Mouse (Mus musculus): ENCODE data around the gene Ptprb. TPM values are rescaled to one million over a fixed set of nuclear protein-coding genes. Genes with fewer than 3 reads are reported as not detected.

Ptprb gene
- total RNA-seq, 1 experiment = 0.62 TPM

- Histone ChIP-seq H3K9me3 (ENCODE audit: control insufficient read depth, insufficient read depth, low read depth, low read length) (no peaks in the 10 kb centered on the region), H3K9ac (ENCODE audit: insufficient read depth, low read depth, low read length, poor library complexity, severe bottlenecking) (no peak overlapping the region), H3K36me3 (ENCODE audit: control insufficient read depth, insufficient read depth, low read length, poor library complexity, severe bottlenecking) (no peaks in the 10 kb centered on the region), H3K4me3 (ENCODE audit: insufficient read depth in 1 of 2, low read depth in 1 of 2, low read length in 2 of 2, poor library complexity in 1 of 2, severe bottlenecking in 1 of 2) (no peak overlapping the region; a peak in 1 of 4 replicates), H3K27ac (ENCODE audit: insufficient read depth, low read depth, low read length, poor library complexity, severe bottlenecking) (no peak overlapping the region), H3K4me1 (ENCODE audit: control insufficient read depth in 2 of 2, insufficient read depth in 2 of 2, low read length in 2 of 2, poor library complexity in 1 of 2) (peaks cover 0 to 3% of the 10 kb centered on the region in 2 experiments; a peak in 1 of 4 replicates)
- in situ Hi-C loops (cut with MboI; ENCODE audit: low sequenced_read_pairs in 2 of 2, unreplicated experiment in 2 of 2) = no loop called here
- TF ChIP-seq ZC3H11A (IDR thresholded peaks at IDR 0.05; ENCODE audit: borderline replicate concordance, low read depth, low read length) (no peak), HCFC1 (IDR thresholded peaks at IDR 0.05; ENCODE audit: borderline replicate concordance, insufficient read depth, low read length) (no peak), MAFK (IDR thresholded peaks at IDR 0.05; ENCODE audit: insufficient read depth, low read depth, low read length) (no peak), CHD2 (IDR thresholded peaks at IDR 0.05; ENCODE audit: low read depth, low read length) (no peak), ZNF384 (IDR thresholded peaks at IDR 0.05; ENCODE audit: low read depth, low read length) (no peak)
- no peak for DNase-seq (ENCODE audit: low read depth, low spot score)
Observed at GRCm38 (mm10) chr10:116330961-116331510, 55.7 kb downstream of the Ptprb start.

- in situ Hi-C loops (cut with MboI; ENCODE audit: low sequenced_read_pairs in 2 of 2, unreplicated experiment in 2 of 2) = no loop called here
- Histone ChIP-seq H3K9me3 (ENCODE audit: control insufficient read depth, insufficient read depth, low read depth, low read length) (no peaks in the 10 kb centered on the region), H3K4me1 (ENCODE audit: control insufficient read depth in 2 of 2, insufficient read depth in 2 of 2, low read length in 2 of 2, poor library complexity in 1 of 2) (peaks cover 0 to 3% of the 10 kb centered on the region in 2 experiments; a peak in 1 of 4 replicates), H3K27ac (ENCODE audit: insufficient read depth, low read depth, low read length, poor library complexity, severe bottlenecking) (no peak overlapping the region), H3K9ac (ENCODE audit: insufficient read depth, low read depth, low read length, poor library complexity, severe bottlenecking) (no peak overlapping the region), H3K36me3 (ENCODE audit: control insufficient read depth, insufficient read depth, low read length, poor library complexity, severe bottlenecking) (no peaks in the 10 kb centered on the region), H3K4me3 (ENCODE audit: insufficient read depth in 1 of 2, low read depth in 1 of 2, low read length in 2 of 2, poor library complexity in 1 of 2, severe bottlenecking in 1 of 2) (no peak overlapping the region)
- DNase-seq (ENCODE audit: low read depth, low spot score) = no peak
- TF ChIP-seq ZNF384 (IDR thresholded peaks at IDR 0.05; ENCODE audit: low read depth, low read length) (no peak), ZC3H11A (IDR thresholded peaks at IDR 0.05; ENCODE audit: borderline replicate concordance, low read depth, low read length) (no peak), CHD2 (IDR thresholded peaks at IDR 0.05; ENCODE audit: low read depth, low read length) (no peak), MAFK (IDR thresholded peaks at IDR 0.05; ENCODE audit: insufficient read depth, low read depth, low read length) (no peak), HCFC1 (IDR thresholded peaks at IDR 0.05; ENCODE audit: borderline replicate concordance, insufficient read depth, low read length) (no peak)
Observed at GRCm38 (mm10) chr10:116333666-116334065, 58.3 kb downstream of the Ptprb start.

DNA sequence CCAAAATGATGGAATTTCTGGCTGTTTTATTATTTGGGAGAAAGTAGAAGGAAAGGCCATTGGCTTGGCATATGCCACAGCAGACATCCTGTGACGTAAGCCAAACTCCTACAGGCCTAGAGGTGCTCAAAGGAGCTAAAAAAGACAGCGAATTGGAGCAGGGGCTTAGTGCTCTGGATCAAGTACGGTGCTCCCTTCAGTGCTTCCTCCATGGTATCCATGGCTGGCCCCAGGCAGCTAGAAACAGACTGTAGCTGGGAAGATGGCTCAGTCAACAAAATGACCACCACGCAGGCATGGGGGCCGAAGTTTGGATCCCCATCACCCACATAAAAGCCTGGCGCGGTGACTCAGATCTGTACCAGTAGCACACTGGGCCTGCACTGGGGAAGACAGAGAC is 58.8 kb downstream of the Ptprb start:
- H3K9ac ChIP-seq (ENCODE audit: insufficient read depth, low read depth, low read length, poor library complexity, severe bottlenecking) = no peak overlapping the region
- H3K4me3 ChIP-seq (ENCODE audit: insufficient read depth in 1 of 2, low read depth in 1 of 2, low read length in 2 of 2, poor library complexity in 1 of 2, severe bottlenecking in 1 of 2) = no peak overlapping the region
- no peaks in the 10 kb centered on the region for H3K36me3 ChIP-seq (ENCODE audit: control insufficient read depth, insufficient read depth, low read length, poor library complexity, severe bottlenecking)
- in situ Hi-C loops (cut with MboI; ENCODE audit: low sequenced_read_pairs in 2 of 2, unreplicated experiment in 2 of 2) = no loop called here
- no peaks in the 10 kb centered on the region for H3K9me3 ChIP-seq (ENCODE audit: control insufficient read depth, insufficient read depth, low read depth, low read length)
- no peak for TF ChIP-seq HCFC1 (IDR thresholded peaks at IDR 0.05; ENCODE audit: borderline replicate concordance, insufficient read depth, low read length)
- TF ChIP-seq ZC3H11A (IDR thresholded peaks at IDR 0.05; ENCODE audit: borderline replicate concordance, low read depth, low read length) = no peak
- no peak for TF ChIP-seq ZNF384 (IDR thresholded peaks at IDR 0.05; ENCODE audit: low read depth, low read length)
- no peak for TF ChIP-seq MAFK (IDR thresholded peaks at IDR 0.05; ENCODE audit: insufficient read depth, low read depth, low read length)
- no peak for TF ChIP-seq CHD2 (IDR thresholded peaks at IDR 0.05; ENCODE audit: low read depth, low read length)
- no peak for DNase-seq (ENCODE audit: low read depth, low spot score)
- no peak overlapping the region for H3K27ac ChIP-seq (ENCODE audit: insufficient read depth, low read depth, low read length, poor library complexity, severe bottlenecking)
- peaks cover 0 to 3% of the 10 kb centered on the region in 2 experiments; a peak in 1 of 4 replicates for H3K4me1 ChIP-seq (ENCODE audit: control insufficient read depth in 2 of 2, insufficient read depth in 2 of 2, low read length in 2 of 2, poor library complexity in 1 of 2)

- H3K27ac ChIP-seq (ENCODE audit: insufficient read depth, low read depth, low read length, poor library complexity, severe bottlenecking) = no peak overlapping the region
- in situ Hi-C loops (cut with MboI; ENCODE audit: low sequenced_read_pairs in 2 of 2, unreplicated experiment in 2 of 2) = no loop called here
- TF ChIP-seq MAFK (IDR thresholded peaks at IDR 0.05; ENCODE audit: insufficient read depth, low read depth, low read length) = no peak
- TF ChIP-seq ZC3H11A (IDR thresholded peaks at IDR 0.05; ENCODE audit: borderline replicate concordance, low read depth, low read length) = no peak
- no peak for TF ChIP-seq CHD2 (IDR thresholded peaks at IDR 0.05; ENCODE audit: low read depth, low read length)
- TF ChIP-seq ZNF384 (IDR thresholded peaks at IDR 0.05; ENCODE audit: low read depth, low read length) = no peak
- no peak for TF ChIP-seq HCFC1 (IDR thresholded peaks at IDR 0.05; ENCODE audit: borderline replicate concordance, insufficient read depth, low read length)
- DNase-seq (ENCODE audit: low read depth, low spot score) = no peak
- H3K9ac ChIP-seq (ENCODE audit: insufficient read depth, low read depth, low read length, poor library complexity, severe bottlenecking) = no peak overlapping the region
- H3K4me1 ChIP-seq (ENCODE audit: control insufficient read depth in 2 of 2, insufficient read depth in 2 of 2, low read length in 2 of 2, poor library complexity in 1 of 2) = peaks cover 0 to 3% of the 10 kb centered on the region in 2 experiments; a peak in 1 of 4 replicates
- H3K4me3 ChIP-seq (ENCODE audit: insufficient read depth in 1 of 2, low read depth in 1 of 2, low read length in 2 of 2, poor library complexity in 1 of 2, severe bottlenecking in 1 of 2) = no peak overlapping the region
- no peaks in the 10 kb centered on the region for H3K36me3 ChIP-seq (ENCODE audit: control insufficient read depth, insufficient read depth, low read length, poor library complexity, severe bottlenecking)
- H3K9me3 ChIP-seq (ENCODE audit: control insufficient read depth, insufficient read depth, low read depth, low read length) = no peaks in the 10 kb centered on the region
Observed at GRCm38 (mm10) chr10:116335328-116335727, 60.0 kb downstream of the Ptprb start.
